Mouse (Mus musculus): Measurements from ENCODE around the gene Rnf187. TPM values are rescaled to one million over a fixed set of nuclear protein-coding genes. Genes with fewer than 3 reads are reported as not detected.

Rnf187 gene
- total RNA-seq, 2 experiments from 2014 or later, result 471 to 480 TPM

DNA sequence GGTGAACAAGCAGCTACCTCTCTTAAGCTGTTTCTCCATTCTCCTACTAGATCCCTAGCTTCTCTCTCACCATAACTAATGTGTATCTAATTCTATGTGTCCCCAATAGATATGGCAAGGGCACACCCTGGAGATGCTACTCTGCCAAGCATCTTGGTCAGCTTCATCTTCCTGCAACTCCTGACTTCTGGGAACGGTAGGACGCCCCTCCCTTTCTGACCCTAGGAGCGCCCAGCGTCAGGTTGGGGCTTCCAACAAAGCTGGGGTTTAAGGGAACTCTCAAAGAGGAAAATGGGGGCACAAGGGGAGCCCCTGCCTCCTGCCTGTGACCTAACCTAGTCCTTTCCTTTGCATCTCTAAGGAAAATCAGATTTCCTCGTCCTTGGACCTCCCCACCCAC is 20.0 kb downstream of the Rnf187 start:
- intact Hi-C loops (cut with DNase I), result no loop called here
- no peak for DNase-seq (ENCODE audit: extremely low spot score in 1 of 2, low spot score in 2 of 2)

DNA sequence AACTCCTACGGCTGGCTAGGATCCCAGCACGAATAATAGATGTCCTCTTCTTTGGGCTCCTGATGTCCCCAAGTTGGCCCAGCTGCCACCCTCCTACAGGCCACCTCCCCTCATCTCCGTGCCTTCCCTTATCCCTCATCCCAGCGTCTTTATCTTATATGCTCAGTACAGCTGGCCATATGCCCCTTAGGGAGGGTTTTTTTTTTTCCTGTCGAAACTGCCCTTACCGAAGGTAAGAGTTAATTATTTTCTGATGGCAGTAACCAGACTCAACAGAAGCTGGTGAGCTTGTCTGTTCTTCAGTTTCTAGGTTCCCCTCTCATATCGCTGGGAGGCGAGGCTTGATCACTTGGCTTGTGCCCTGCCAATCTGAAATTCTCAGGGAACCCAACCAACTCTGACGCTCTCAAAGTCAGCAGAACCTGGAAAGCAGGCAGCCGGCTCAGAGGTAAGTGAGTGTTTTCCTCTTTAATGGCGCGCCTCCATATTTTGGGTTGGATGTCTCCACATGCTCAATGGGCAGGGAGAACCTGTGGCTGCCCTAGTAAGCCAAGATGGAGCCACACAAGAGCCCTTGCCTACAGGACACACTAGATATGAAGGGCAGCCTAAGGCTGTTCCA is 20.9 kb downstream of the Rnf187 start, which contains the start of gene Btnl10:
Btnl10 (plus strand) TSS at position 164 of the 622 bp plus-strand sequence.
- intact Hi-C loops (cut with DNase I), result no loop called here
- no peak for DNase-seq (ENCODE audit: extremely low spot score in 1 of 2, low spot score in 2 of 2)

DNA sequence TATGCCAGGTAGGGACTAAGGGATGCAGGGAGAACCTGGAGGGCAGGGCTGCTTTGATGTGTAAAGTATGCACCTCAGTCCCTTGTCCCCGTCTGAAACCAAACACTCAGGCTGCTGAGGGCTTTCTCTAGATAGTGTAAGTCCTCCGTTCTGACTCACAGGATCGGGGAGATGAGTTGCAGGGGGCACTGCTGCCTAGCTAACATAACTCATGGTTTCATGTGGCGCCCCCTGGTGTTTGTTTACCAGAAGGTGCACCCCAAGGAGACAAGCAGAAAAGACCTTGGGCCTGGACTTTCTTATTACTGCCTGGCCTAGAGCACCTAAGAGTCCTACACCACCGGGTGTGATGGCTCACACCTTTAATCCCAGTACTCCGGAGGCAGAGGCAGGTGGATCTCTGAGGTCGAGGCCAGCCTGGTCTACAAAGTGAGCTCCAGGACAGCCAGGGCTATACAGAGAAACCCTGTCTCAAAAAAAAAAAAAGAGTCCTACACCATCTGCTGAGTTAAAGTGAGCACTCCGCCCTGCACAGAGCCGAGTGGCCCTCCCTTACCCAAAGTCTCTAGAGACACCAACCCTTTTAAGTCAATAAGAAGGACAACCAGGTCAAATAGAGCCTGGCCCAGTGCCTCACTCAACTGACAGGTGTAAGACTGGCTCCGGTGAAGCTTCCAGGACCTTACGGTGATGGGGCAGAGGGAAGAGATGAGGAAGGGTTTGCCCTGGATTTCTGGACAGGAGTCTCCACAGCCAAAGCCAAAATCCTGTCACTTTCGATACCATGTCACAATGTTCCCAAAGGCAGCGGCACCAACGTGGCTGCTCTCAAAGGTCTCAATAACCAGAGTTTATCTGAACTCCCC is 21.6 kb downstream of the Rnf187 start:
- intact Hi-C loops (cut with DNase I), result no loop called here
- DNase-seq (ENCODE audit: extremely low spot score in 1 of 2, low spot score in 2 of 2), result peak in 1 of 2 experiments; percentile 53

DNA sequence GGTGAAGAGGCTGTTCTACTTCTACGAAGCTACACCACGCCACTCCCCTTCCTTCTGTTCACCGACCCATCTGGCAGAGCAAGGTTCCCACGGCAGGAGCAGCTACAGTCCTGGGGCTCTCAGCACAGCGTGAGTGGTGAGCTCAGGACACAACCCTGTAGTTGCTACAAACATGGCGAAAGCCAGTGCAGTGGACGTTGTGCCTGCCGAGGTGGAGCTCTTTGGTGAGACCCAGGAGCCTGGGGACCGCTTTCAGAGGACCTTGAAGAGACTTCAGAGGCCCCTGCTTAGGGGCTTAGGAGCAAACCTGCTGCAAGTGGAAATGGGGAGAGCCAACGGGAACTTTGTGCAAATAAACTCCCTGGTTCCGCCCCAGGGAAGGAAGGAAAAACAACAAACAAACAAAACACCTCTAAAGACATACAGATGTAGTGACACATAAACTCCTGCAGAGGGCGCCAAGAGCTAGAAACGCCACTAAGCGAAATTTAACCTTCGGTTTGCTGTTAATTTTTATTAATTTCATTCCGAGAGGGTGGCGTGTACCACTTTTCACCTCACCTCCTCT is 24.2 kb downstream of the Rnf187 start:
- no peak for DNase-seq (ENCODE audit: extremely low spot score in 1 of 2, low spot score in 2 of 2)
- intact Hi-C loops (cut with DNase I), result no loop called here

DNA sequence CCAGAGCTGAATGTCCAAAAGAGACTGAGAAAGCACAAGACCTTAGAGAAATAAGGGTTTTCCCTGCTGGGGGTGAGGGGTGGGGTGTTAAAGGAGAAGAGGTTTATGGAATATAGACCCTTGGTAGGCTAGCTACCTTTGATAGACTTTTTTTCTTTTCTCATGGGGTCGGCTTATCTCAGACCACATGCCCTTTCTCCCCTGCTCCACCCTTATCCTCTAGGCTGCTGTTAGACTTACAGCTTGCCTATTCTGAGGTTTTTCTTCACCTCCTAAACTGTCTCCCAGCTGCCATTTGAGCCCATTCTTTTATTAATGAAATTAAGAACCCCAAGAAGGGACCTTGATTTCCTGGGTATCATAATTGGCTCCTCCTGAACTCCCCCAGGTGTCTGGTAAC is 24.9 kb downstream of the Rnf187 start:
- DNase-seq (ENCODE audit: extremely low spot score in 1 of 2, low spot score in 2 of 2), result no peak
- intact Hi-C loops (cut with DNase I), result no loop called here

DNA sequence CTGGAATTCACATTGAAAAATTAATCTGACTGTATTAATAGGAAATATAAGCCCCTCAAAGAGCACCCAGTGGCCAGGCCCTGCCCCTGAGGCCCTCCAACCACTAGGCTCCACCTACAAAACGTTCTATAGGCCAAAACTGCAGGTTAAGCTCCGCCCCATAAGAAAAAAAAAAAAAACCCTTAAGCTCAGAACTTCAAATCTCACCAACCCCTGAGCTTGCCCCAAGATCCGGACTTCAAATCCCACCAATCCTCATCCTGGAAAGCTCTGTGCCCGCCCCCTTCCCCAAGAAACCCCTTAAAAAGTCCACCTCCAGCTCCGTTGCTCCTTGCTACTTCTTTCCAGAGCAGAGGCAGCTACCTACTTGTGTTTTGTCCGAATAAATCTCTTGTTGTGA is 33.9 kb downstream of the Rnf187 start:
- no peak for DNase-seq (ENCODE audit: extremely low spot score in 1 of 2, low spot score in 2 of 2)
- intact Hi-C loops (cut with DNase I), result no loop called here

DNA sequence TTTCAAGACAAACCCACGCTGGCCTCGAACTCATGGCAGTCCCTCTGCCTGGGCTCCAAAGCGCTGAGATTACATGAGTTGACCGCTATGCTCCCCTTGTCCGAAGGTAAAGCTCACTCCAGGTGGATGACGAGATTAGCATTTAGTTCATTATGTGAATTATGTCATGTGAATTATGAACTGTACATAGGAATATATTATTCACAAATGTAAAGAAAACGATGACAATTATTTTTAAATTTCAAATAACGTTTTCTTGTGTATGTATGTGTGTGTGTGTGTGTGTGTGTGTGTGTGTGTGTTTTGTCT is 34.4 kb downstream of the Rnf187 start:
- no peak for DNase-seq (ENCODE audit: extremely low spot score in 1 of 2, low spot score in 2 of 2)
- intact Hi-C loops (cut with DNase I), result no loop called here

DNA sequence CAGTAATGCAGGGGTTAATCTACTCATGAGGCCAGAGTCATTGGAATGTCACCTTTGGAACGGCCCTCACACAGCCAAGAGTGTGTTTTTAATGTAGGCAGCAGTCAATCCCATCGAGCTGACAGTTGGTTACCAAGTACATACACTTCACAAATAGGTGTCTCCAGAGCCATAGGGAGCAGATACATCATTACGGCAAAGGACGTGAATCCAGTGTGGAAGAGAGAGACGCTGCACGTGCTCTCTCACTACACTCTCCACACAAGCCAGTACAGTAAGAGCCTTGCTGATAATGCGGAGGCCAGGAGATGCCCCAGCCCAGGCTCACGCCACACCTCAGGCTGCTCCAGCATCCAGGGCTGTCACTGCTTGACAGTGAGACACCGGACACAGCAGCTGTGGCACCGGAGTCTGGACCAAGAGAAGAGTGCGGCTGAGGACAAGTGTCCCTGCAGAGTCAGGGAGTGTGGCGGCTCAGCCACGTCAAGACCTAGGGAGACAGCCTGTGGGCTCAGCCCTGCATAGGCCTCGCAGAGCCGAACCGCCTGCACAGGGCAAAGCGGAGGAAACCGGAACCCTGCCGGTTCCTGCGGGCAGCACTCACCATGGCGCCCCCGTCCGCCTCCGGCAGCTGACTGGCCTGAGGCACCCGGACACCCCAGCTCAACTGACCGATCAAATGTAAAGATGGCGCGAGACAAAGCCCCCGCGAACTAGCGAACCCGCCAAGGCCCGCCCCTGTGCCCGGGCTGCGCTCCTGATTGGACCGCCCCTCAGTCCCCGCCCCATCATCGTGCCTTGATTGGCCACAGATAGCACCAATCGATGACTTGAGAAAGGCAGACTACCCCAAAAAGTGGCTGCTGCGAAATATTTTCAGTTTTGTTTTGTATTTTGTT is 35.0 kb downstream of the Rnf187 start, which contains the start of gene Zfp39:
Zfp39 (minus strand) TSS at position 715 of the 899 bp plus-strand sequence.
- peak; percentile 94 to 96 for DNase-seq (ENCODE audit: extremely low spot score in 1 of 2, low spot score in 2 of 2)
- intact Hi-C loops (cut with DNase I), result no loop called here

DNA sequence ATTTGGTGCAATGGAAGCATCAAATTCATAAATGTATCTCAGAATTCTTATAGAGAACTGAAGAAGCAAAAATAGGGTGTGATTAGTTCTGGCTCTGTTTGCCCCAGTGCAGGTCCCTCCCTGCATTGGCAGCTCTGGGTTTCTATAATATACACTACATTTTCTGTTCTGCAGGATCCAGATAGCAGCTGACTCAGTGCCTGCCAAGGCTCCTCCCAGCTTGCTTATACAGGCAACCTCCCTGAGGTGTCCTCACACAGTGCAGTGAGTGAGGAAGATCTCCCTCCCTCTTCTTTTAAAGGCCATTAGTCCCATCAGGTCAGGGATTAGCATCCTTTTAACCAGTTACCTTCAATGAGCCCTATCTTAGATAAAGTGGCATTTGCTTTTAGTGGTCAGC is 37.6 kb downstream of the Rnf187 start:
- no peak for DNase-seq (ENCODE audit: extremely low spot score in 1 of 2, low spot score in 2 of 2)
- intact Hi-C loops (cut with DNase I), result no loop called here

DNA sequence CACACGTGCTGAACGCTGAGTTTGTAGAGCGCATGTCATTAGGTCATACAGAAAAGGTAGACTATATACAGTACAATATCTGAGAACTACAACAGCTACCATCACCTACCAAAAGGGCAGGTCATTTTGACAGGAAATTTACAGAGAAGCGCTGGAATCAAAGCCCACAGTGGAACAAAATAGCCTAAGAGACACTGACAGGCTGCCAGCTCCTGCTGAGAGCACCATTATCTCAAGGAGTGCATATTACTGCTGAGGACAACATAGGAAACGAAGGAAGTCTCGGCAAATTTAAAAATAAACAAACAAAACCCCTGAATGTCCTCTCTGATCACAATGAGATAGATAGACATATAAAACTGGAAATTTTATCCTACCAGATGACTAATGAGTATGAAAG is 41.2 kb downstream of the Rnf187 start:
- intact Hi-C loops (cut with DNase I), result no loop called here
- peak in 1 of 2 experiments; percentile 57 for DNase-seq (ENCODE audit: extremely low spot score in 1 of 2, low spot score in 2 of 2)

DNA sequence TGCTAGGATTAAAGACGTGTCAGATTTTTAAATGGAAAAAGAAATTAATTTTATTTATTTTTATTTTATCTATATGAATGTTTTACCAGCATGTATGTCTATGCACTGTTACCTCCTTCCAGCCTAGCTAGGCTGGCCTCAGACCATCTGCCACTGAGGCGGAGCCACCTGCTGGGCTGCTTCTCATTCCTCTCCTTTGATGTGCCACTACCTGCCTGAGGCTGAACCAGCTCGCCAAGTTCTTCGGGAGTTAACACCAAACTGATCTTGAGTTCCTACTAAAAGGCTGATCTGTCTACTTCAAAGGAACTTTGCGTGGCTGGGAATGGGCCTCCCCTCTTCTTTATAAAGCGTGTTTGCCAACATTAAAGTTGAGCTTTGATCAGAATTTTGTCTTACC is 44.3 kb downstream of the Rnf187 start:
- intact Hi-C loops (cut with DNase I), result no loop called here
- DNase-seq (ENCODE audit: extremely low spot score in 1 of 2, low spot score in 2 of 2), result no peak

DNA sequence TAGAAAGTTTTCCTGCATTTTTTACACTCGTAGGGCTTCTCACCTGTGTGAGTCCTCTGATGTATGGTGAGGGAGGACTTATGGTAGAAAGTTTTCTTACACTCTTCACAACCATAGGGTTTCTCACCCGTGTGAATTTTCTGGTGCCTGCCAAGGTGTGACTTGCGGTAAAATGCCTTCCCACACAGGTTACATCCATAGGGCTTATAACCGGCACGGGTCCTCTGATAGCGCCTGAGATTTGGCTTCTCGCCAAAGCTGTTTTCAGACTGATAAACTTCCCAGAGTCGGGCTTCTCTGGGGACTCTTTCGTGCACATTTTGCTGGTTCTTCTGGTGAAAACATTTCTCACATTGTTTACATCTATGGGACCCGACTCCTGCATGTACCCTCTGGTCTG is 48.2 kb downstream of the Rnf187 start:
- intact Hi-C loops (cut with DNase I), result no loop called here
- no peak for DNase-seq (ENCODE audit: extremely low spot score in 1 of 2, low spot score in 2 of 2)

DNA sequence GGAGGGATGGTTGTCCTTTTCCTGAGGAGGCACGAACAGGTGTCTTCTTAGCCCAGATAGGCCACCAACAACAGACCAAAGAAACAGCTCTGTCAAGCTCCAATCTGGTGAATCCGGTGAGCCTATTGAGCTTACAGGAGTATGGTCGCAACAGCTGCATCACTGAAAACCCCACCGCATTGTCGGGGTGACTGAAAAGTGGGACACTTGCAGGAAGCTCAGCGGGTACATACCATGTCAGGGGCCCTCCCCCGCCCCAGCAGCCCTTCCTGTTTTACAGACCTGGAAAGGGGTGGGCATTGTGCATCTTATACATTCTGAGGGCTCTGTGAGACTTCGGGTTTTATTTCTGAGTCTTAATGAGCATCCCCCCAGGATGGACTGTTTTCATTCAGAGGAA is 55.0 kb downstream of the Rnf187 start:
- intact Hi-C loops (cut with DNase I), result no loop called here

More for the DNA sequence above, 55.0 kb downstream of the Rnf187 start:
- no peak for DNase-seq (ENCODE audit: extremely low spot score in 1 of 2, low spot score in 2 of 2)

Small RNA genes within 50 kb of the gene (microRNA-seq; reads per million reads assigned to microRNA genes)
- gene Gm44313, result not detected

Other genes with a start within 250 kb of the Rnf187 start
- gene Olfr319, start 239.8 kb downstream of the Rnf187 start, total RNA-seq (2021), result not detected
- not detected for gene Olfr318, start 214.9 kb downstream of the Rnf187 start, total RNA-seq (2021)
- under 1 TPM; 0.20 to 0.30 TPM for gene Olfr317, start 199.7 kb downstream of the Rnf187 start, total RNA-seq (2021)
- gene Olfr316, start 186.2 kb downstream of the Rnf187 start, total RNA-seq (2021), result under 1 TPM; 0.24 to 0.28 TPM
- gene Olfr315, start 165.7 kb downstream of the Rnf187 start, total RNA-seq (2021), result not detected
- not detected for gene Olfr314, start 156.0 kb downstream of the Rnf187 start, total RNA-seq (2021)
- gene Fam183b, start 137.0 kb downstream of the Rnf187 start, total RNA-seq (2021), result 1 to 10 TPM; 1.2 to 2.2 TPM
- not detected for gene Olfr313, start 123.9 kb downstream of the Rnf187 start, total RNA-seq (2021)
- not detected for gene Olfr312, start 109.7 kb downstream of the Rnf187 start, total RNA-seq (2021)
- gene Olfr311, start 99.7 kb downstream of the Rnf187 start, total RNA-seq (2021), result not detected
- gene Gm12258, start 91.8 kb downstream of the Rnf187 start, total RNA-seq (2021), result 10 to 100 TPM; 17.5 to 18.7 TPM
- 10 to 100 TPM in 1 of 2 experiments, 1 to 10 TPM in 1; 8.8 to 11.0 TPM for gene 2810021J22Rik, start 71.7 kb downstream of the Rnf187 start, total RNA-seq (2021)
- gene Zfp39, start 34.7 kb downstream of the Rnf187 start, total RNA-seq (2021), result 1 to 10 TPM; 9.5 to 9.6 TPM
- gene Btnl10, start 21.0 kb downstream of the Rnf187 start, total RNA-seq (2021), result under 1 TPM in 1 of 2 experiments, not detected in 1; 0.06 TPM
- gene Hist3h2ba, start 10.0 kb upstream of the Rnf187 start, total RNA-seq (2021), result 100 to 1,000 TPM; 172 to 180 TPM
- gene Hist3h2a, start 15.8 kb upstream of the Rnf187 start, total RNA-seq (2021), result 10 to 100 TPM; 66.5 to 67.4 TPM
- gene Trim17, start 15.8 kb upstream of the Rnf187 start, total RNA-seq (2021), result 1 to 10 TPM; 2.8 to 3.7 TPM
- gene Trim11, start 39.2 kb upstream of the Rnf187 start, total RNA-seq (2021), result 10 to 100 TPM; 22.0 to 22.7 TPM
- gene Obscn, start 197.5 kb upstream of the Rnf187 start, total RNA-seq (2021), result 1 to 10 TPM; 2.1 to 2.3 TPM
- gene Iba57, start 224.8 kb upstream of the Rnf187 start, total RNA-seq (2021), result 10 to 100 TPM; 11.4 to 13.9 TPM
- 1 to 10 TPM; 1.6 to 3.9 TPM for gene Gjc2, start 244.3 kb upstream of the Rnf187 start, total RNA-seq (2021)